Mouse (Mus musculus): ENCODE measurements at regions not wholly inside any gene's neighbourhood (a gene's known extent, or its start where the extent isn't known, plus 50 kb on each side); places are given as distances from the start of the nearest gene placed in this dataset.

DNA sequence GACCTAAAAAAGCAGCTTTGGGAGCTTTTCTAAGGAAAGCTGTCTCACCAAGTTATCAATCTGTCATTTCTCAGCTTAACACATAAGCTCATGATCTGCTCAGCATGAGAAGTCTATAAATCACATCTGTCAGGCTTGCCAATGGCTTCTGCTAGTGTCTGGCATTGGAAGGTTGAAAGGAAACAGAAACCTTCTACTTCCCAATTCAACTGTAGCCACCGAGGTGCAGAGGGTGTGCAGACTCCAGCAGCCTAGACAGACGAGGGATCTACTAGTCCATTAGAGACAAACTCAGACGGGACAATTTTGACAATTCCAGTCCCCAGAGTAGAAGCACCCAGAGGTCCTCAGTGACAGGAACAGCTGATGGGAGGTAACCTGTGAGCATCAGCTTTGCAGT is 103.0 kb downstream of the Nab1 start:
- no peak for DNase-seq (ENCODE audit: low spot score in 2 of 2)

DNA sequence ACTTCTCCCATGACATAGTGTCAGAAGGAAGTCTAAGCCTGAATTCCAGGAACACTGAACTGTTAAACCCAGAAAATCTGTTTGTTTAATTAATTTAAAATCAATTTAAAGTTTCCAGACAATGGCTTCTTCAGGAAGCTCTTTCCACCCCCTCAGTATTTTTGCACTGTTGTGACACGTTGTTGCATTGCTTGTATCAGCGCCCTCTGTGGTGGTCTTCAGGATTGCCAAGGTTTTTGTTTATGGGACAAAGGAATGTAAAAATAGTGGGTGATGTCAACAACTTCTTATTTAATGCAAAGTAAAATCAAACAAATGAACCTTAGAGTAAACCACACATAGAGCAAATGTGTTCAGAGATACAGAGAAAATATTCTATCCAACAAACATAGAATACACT is 107.5 kb downstream of the Nab1 start:
- no peak for DNase-seq (ENCODE audit: low spot score in 2 of 2)

DNA sequence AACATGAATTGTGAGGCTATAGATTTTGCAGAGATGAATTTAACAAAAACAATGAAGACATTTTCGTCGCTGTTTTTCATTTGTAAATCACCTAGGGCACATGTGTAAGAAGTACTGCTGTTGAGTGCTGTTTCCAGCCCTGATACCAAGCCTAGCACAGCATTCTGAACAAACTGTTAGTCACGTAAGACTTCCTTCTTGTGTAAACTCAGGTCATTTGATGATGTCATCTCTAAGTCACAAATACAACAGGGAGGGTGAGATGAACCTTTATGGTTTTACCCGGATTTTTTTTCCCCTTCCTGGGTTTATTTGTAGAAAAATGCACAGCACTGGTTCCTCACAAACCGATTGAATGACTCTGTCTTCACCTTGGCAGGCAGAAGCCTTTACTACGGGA is 111.6 kb downstream of the Nab1 start:
- no peak for DNase-seq (ENCODE audit: low spot score in 2 of 2)

DNA sequence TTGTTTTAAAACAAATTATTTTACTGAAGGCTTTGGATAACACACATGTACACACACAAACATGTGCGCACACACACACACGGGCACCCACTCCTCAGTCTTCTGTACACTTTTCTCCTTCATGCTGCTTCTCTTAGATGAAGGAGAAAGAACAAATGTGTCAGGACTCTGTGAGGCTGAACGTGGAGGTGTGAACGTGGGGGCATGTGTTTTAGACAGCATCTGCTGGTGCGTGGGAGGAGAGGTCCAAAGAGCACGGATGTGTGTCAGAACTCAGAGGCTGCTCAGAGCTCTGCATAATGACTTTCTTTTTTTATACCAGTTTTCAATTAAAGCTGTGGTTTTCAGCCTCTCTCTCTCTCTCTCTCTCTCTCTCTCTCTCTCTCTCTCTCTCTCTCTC is 112.4 kb downstream of the Nab1 start:
- DNase-seq (ENCODE audit: low spot score in 2 of 2) = no peak

DNA sequence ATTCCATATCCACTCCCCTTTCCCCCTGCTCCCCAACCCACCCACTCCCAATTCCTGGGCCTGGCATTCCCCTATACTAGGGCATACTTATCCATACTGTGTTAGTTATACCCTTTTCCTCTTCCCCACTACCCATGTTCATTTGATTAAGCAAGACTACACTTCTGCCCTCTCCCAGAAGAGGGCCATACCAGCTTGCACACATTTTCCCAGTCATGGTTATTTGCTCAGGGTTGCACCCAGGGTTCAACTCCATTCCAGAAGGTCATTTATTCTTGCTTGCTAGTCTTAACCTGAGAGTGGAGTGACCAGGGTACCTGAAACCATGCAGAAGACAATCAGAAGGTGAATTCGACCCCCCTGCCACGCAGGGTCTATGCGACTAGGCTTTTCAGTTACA is 113.4 kb downstream of the Nab1 start:
- no peak for DNase-seq (ENCODE audit: low spot score in 2 of 2)

DNA sequence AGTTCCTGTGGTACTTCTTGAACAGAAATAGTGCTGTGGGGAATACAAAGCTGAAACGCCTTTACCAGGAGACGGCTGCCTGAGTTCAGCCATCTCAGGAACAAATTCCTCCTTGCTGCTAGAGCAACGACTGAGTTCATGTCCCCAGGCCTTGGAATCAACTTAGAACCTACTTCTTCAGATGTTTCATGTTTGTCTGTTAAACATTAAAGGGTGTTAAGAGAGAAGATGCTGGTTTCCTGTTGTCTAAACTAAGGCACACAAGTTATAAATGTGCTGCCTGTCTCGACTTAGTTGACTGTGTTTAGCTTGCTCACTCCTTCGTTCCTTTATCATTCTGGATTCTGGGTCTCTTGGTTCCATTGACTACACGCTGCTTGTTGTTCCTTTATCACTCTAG is 125.2 kb downstream of the Nab1 start:
- DNase-seq (ENCODE audit: low spot score in 2 of 2) = no peak

DNA sequence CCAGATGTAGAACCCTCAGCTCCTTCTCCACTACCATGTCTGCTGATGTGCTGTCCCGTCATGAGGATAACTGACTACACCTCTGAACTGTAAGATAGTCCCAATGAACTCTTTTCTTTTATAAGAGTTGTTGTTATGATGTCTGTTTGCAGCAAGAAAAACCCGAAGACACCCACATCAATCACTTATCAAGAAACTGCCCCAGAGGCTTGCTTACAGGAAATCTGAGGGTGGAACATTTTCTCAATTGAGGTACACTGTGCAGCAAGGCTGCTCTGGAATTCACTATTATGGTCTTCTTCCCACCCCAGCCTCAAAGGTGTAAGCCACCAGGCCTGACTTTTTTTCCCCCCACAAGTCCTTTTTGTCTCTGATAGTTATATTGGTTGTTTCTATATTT is 125.8 kb downstream of the Nab1 start:
- DNase-seq (ENCODE audit: low spot score in 2 of 2) = no peak

DNA sequence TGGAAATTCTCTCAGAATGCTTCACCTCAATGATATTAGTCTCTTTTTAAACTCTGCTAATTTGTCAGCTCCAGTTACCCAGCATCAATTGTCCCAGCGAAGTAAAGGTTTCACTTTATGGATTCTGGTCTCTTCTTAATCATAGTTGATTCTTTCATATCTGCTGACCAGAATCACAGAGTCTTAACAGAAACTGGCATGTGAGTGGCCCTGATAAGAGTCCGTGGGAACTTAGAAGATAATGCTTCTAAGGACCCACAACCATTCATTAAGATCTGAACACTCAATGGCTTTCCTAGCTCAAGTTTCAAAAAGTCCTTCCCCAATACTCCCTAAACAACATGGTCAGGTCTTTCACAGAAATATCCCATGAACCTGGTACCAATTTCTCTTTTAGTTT is 126.7 kb downstream of the Nab1 start:
- no peak for DNase-seq (ENCODE audit: low spot score in 2 of 2)

DNA sequence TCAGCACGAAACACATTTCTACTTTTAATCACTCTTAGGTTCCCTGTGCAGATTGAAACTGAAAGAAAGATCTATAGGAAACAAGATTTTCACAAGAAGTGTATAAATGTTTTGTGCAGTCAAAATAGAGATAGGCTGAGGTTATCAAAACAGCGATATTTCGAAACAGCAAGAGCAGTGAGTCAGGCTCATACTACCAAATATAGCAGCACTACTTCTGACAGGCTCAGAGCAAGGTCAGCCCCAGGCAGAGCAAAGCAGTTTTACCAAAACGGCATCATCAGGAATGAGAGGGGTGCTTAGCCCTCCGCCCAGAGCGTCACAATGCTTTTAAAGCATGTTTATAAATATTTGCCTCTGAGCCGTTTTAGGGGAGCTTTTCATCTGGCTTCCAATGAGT is 133.4 kb upstream of the Gls start:
- no peak for DNase-seq (ENCODE audit: low spot score in 2 of 2)

DNA sequence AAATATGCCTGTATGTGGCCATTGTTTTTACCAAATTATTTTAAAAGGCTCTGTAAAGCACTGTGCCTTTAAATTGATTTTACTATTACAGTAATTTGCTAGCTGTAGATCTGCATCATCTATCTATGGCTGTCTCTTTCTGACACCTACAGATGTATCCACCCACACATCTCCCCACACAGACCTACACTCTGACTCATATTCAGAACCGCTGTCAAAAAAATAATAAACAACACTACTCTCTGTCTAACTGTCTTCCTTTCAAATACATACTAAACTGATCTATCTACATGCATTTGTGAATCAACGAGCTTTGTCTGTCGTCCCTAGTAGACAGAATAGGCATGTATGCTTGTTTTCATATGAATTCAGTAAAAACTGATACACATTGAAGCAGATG is 130.6 kb upstream of the Gls start:
- no peak for DNase-seq (ENCODE audit: low spot score in 2 of 2)

DNA sequence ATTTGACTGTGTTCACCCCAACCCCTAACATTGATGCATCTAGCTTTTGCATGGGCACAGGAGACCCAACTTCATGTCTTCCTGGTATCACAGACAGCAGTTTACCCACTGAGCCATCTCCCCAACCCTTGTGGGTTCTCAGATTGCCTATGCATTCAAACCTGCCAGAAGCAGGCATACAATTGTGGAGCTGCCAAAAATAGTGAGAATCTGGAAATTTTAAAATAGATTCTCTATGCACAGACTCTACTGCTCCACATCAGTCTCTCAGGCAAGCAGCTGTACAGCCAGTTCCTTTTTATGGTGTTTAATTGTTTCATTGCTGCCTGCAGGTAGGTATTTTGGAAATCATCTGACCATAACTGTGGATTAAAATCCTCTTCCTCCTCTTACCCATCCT is 129.9 kb upstream of the Gls start:
- no peak for DNase-seq (ENCODE audit: low spot score in 2 of 2)

DNA sequence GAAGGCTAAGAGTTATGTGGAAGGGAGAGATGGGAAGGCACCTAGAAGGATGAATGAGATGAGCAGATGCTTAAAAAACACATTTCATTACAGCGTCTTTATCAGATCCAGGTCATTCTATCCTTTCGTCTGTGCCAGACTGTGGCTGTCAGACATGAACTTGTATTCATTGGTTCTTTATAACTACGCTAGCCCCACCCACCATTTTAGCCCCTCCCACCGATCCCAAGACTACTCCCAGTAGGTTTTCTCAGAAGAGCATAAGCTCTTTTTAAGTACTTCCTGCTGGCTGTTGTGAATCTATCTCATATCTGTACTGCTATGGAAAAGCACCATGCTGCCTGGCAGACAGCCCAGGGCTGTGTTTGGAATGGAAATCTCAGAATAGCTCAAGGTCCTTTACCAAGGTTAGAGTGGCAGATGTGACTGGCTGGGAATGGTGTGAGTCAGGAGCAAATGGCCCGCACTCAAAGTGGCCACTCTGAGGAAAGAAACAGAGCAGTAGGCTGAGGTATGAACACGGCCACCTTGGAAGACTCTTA is 121.1 kb upstream of the Gls start:
- peak; percentile 47 to 67 for DNase-seq (ENCODE audit: low spot score in 2 of 2)

DNA sequence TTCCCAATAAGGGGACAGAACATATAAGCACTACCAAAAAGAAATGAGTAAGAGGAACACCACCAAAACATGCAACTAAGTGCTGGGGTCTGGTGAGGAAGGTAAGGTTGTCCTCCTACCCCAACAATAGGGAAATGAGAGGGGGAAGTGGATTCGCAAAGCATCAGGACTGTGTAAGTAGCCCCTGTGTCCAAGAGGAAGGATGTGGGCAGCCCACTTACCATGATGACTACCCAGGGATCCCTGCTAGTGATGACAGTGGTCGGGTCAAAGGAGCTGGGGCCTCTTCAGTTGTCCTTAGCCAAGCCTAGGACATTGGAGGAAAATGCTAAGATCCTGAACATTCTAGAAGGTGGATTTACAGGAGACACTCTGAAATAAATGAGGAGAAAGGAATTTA is 109.1 kb upstream of the Gls start:
- no peak for DNase-seq (ENCODE audit: low spot score in 2 of 2)

DNA sequence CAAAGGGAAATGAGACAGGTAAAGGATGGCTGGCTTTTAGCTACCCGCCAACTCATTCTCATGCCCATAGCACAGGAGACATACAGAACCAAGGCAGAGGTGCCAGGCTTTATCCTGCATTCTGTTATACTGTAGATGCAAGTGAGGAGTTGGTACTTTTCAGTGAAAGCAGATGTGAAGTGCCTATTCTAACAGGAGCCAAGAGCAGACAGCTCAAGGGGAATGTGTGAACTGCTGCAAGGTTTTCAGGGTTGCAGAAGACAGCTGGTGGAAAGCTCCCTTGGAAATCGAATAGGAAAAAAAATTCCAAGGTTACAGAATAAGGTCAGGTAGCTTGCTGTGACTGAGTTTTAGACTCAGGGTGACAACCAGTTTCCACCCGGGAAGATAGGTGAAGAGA is 105.7 kb upstream of the Gls start:
- DNase-seq (ENCODE audit: low spot score in 2 of 2) = no peak

DNA sequence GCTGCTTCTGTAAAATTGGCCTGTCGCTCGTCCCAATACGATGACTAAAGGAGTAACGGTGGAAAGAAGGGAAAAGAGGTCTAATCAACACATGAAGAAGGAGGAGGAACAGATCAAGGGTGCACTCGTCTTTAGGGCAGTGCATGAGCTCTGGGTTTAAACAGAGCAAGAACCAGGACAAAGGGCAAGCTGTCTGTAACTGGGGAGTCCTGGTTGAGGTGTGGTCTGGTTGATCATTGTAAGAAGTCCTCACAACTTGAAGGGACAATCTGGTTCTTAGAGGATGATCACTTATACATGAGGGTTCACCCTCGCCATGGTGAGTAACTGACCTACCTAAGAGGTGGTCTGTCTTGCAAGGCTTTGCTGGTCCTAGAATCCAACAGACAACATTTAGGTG is 105.2 kb upstream of the Gls start:
- no peak for DNase-seq (ENCODE audit: low spot score in 2 of 2)

DNA sequence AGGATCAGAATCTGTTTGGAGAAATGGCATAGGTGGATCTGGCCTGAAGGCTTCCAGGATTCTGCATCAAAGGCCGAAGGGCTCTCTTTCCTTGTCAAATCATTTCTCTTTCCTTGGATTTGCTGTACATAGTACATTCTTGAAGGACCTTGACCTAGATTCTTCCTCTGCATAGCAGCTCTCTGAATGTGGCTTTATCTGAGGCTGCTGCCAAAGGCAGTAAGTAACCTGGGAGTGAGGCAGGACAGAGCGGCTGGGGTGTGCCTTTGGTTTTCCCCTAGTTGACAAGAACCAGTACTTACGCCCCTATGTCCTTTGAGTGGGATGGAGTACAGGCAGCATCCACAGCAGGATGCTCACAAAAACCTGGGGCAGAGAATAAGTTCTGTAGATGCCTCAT is 103.7 kb upstream of the Gls start:
- no peak for DNase-seq (ENCODE audit: low spot score in 2 of 2)

DNA sequence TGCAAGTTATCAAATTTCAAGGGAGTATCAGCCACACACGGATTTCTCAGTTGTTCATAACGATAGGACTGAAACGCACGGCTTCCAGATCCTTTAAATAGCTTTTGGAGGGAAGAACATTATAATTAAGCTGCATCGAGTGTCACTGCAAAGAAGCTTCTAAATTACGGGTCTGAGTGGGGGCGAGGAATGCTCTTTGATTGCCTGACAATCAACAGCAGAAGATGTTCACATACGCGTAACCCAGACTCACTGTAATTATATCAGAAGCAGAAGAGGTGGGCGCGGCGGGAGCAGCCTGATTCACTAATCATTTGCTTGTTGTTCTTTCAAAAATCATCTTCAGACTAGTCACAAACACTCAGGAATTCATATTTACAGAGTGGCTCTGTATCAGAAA is 99.0 kb upstream of the Gls start:
- DNase-seq (ENCODE audit: low spot score in 2 of 2) = no peak

DNA sequence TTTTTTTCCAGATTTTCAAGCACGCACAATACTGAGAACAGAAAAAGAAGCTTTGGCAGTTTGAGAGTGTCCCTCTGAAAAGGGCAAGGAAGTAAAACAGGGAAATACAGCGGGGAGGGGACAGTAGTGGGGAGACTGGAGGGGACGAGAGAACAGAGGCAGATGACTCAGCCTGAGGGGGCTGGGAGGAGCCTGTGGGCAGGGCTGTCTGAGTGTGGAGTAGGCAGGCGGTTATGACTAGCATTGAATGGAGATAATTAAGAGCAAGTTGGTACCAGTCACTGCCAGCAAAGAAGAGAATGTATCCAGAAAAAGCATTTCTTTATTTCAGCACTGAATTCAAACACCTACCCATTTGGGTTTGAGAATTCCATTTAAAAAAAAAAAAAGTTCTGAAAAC is 98.4 kb upstream of the Gls start:
- peak in 1 of 2 experiments; percentile 8 for DNase-seq (ENCODE audit: low spot score in 2 of 2)

DNA sequence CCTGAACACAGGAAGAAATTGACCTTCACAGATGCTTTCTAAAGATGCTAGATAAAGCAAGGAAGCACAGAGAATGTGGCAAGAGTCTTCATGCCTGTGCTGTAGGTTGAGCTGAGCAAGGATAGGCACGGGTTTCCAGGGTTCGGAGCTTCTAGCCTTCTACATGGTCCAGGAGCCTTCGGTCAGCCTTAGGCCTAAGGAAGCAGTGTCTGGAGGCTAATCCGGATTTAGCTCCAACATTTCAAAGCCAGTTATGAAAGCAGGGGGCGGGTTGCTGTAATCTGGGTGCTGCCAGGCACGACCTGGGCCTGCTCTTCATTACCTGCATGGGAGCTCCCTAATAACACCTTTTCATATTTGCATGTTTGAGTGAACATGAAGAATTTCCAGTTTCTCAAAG is 97.5 kb upstream of the Gls start:
- DNase-seq (ENCODE audit: low spot score in 2 of 2) = no peak

DNA sequence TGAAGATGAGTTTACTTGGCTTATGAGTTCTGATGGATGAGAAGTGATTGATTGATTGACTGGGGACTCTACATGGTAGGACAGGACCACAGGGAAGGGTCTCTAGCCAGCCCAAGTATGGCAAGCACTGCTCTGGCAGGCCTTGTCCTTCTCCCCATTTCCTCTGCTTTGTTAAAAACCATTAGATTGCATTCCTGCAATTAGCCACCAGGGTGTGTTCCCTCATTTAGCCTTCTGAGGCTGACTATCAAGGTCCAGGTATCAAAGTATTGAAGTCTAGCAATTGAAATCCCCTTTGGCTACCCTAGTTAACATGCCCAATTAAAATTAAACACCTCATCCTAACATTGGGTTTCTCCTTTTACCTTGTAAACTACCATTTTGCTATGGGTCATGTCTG is 95.5 kb upstream of the Gls start:
- no peak for DNase-seq (ENCODE audit: low spot score in 2 of 2)

DNA sequence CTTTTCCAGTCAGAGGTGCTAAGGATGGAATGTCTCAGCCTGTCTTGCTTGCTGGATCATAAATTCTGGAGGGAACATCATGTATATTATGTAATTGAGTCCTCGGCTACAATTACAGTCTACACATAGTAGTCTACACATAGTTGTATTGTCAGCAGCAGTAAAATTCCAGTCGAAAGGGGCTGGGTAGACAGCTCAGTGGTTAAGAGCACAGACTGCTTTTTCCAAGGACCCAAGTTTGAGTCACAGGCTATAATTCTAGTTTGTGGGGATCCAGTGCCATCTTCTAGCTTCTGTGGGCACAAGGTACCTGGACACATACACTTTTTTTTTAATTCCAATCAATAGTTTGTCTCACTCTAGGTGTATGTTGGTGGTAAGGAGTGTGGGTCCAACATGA is 91.3 kb upstream of the Gls start:
- DNase-seq (ENCODE audit: low spot score in 2 of 2) = no peak

DNA sequence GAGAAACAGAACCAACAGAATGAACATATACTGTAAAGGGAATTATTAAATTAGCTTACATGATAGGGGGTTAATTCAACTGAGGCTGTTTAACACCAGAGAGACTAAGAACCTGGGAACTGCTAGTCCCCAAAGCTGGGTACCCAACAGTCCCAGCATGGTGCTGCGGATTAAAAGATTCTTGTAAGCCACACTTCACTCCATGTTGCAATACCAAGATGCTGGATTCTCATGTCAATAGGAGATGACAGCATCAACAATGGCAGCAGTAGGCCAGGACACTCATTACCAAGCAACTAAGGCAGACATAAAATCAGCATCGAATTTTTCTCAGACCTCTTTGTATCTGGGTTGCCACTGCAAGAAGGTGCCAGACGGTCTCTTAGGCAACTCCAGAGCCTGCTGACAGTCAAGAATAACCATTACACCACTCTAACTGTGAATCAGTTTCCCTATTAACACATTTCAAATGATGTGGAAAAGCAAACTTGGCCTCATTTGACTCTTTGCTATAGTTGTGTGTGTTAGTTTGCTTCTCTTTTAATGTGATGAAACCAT is 79.1 kb upstream of the Gls start:
- DNase-seq (ENCODE audit: low spot score in 2 of 2) = no peak

DNA sequence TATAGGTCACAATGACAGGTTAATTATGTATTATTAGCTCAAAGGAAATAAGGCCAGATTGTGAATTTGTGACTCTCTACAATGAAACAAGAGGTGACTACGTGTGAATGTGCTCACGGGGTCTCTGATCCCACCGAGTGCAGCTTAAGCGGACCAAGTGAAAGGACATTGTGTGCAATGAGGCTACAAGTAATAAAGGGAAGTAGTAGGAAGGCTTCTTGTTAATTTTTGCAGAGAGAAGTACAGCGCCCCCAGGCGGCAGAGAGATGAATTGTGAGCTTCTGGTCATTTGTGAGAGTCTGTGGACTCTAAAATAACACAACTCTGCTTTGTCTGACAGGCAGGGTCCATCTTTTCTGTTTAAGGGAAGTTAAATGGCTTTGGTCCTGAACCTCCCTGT is 73.9 kb upstream of the Gls start:
- no peak for DNase-seq (ENCODE audit: low spot score in 2 of 2)
